Mouse (Mus musculus) liver, embryonic 11.5 days (tissue): ENCODE data around the gene Cyb5r2. TPM values are rescaled to one million over a fixed set of nuclear protein-coding genes. Genes with fewer than 3 reads are reported as not detected.

Experiments used
- ATAC-seq: fragments of 200-750 bp; cut with Nextera tagmentation; replicated peaks from 2 replicates; pipeline ENCODE4 v1.8.0; 2017; ENCODE audit warnings: moderate number of reproducible peaks, mild to moderate bottlenecking, moderate TSS enrichment, moderate library complexity; ENCODE audit not compliant: low FRiP score
- DNase-seq: peaks from one replicate; pipeline ENCODE4 v3.0.0-alpha.2; 2017; ENCODE audit warnings: low spot score
- H3K27ac ChIP-seq: fragments of 300-500 bp; sonication (generic); 2 replicates; pipeline ENCODE4 v1.5.1; 2014; ENCODE audit warnings: mild to moderate bottlenecking, low read depth, low read length, control low read depth
- H3K27me3 ChIP-seq: fragments of 300-500 bp; sonication (generic); replicated peaks from 2 replicates; pipeline ENCODE4 v1.6.1; 2014; ENCODE audit warnings: low read length, mixed read lengths; ENCODE audit not compliant: control insufficient read depth, insufficient read depth
- H3K36me3 ChIP-seq: fragments of 300-500 bp; sonication (generic); 2 replicates; pipeline ENCODE4 v1.6.1; 2014; ENCODE audit warnings: mild to moderate bottlenecking, low read length, moderate library complexity, mixed read lengths; ENCODE audit not compliant: control insufficient read depth, insufficient read depth
- H3K4me1 ChIP-seq: fragments of 300-500 bp; sonication (generic); replicated peaks from 2 replicates; pipeline ENCODE4 v1.6.1; 2014; ENCODE audit warnings: low read length, mixed read lengths; ENCODE audit not compliant: control insufficient read depth, insufficient read depth
- H3K4me2 ChIP-seq: fragments of 300-500 bp; sonication (generic); 2 replicates; pipeline ENCODE4 v1.6.1; 2014; ENCODE audit warnings: mild to moderate bottlenecking, control low read depth, moderate library complexity
- H3K4me3 ChIP-seq: fragments of 300-500 bp; sonication (generic); 2 replicates; pipeline ENCODE4 v1.5.1; 2014; ENCODE audit warnings: low read depth, low read length, control low read depth
- H3K9ac ChIP-seq: fragments of 300-500 bp; sonication (generic); 2 replicates; pipeline ENCODE4 v1.6.1; 2014; ENCODE audit warnings: low read depth, low read length, control low read depth
- H3K9me3 ChIP-seq: fragments of 300-500 bp; sonication (generic); 2 replicates; pipeline ENCODE4 v1.6.1; 2016; ENCODE audit warnings: low read length, inconsistent platforms, mixed read lengths; ENCODE audit not compliant: control insufficient read depth
- WGBS: fragments of 180-500 bp; shearing (Covaris S2); extraction: QIAGEN DNeasy Blood & Tissue Kit; methylation state at CpG from one replicate; pipeline ENCODE4 v1.1.7; 2014; 5-methylcytosine and 5-hydroxymethylcytosine counted together
- polyA plus RNA-seq: library from polyadenylated mRNA; unstranded; fragments of >200 nt; fragmentation: Nextera tagmentation; extraction: Ambion mirVana; gene quantifications from 2 replicates; pipeline ENCODE4 v1.2.1, GENCODE M21; 2014

Cyb5r2 gene
- polyA plus RNA-seq: 0.25 TPM in 1 of 2 replicates, not detected in the other

- 11% methylated on average over 23 of the region's 23 CpGs for WGBS
- Histone ChIP-seq H3K36me3 (no peaks in the 10 kb centered on the region), H3K4me1 (no peaks in the 10 kb centered on the region), H3K9me3 (no peaks in the 10 kb centered on the region), H3K27me3 (no peaks in the 10 kb centered on the region), H3K4me3 (no peak within 1 kb of the TSS), H3K27ac (no peak within 1 kb of the TSS), H3K9ac (no peak within 1 kb of the TSS), H3K4me2 (peak within 1 kb of the TSS; percentile 54)
- DNase-seq (peak; percentile 38), ATAC-seq (peak; percentile 59)
These were observed at the start of gene Cyb5r2 for GRCm38 (mm10) chr7:107757308-107758151. TSS of gene Cyb5r2 (minus strand) at chr7:107758032.

DNA sequence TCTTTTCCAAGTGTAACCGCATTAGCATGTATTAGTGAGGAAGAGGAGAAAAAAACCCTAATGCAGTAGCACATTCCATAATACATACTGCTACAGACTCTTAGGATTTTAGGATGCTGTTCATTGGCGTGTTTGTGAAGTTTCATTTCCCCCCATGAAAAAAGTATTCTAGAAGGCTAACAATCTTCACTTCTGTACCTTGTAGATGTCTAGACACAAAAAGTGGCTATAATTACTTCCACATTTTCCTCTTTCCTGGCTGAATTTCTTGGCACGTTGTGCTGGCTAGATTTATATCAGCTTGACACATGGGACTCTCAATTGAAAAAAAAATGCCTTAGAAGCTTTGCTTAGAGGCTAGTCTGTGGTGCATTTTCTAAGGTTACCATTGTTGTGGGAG, 44.3 kb upstream of the Cyb5r2 start:
- H3K27ac ChIP-seq: no peak overlapping the region
- H3K27me3 ChIP-seq: no peaks in the 10 kb centered on the region
- 78% methylated on average over 3 of the region's 3 CpGs for WGBS
- H3K9ac ChIP-seq: no peak overlapping the region
- H3K9me3 ChIP-seq: no peaks in the 10 kb centered on the region
- no peak overlapping the region for H3K4me3 ChIP-seq
- DNase-seq (no peak), ATAC-seq (no peak)
- no peak overlapping the region for H3K4me2 ChIP-seq
- no peaks in the 10 kb centered on the region for H3K4me1 ChIP-seq
- no peaks in the 10 kb centered on the region for H3K36me3 ChIP-seq

- Histone ChIP-seq H3K4me3 (no peak within 1 kb of the TSS), H3K9me3 (no peaks in the 10 kb centered on the region), H3K27me3 (no peaks in the 10 kb centered on the region), H3K36me3 (no peaks in the 10 kb centered on the region), H3K27ac (no peak within 1 kb of the TSS), H3K4me2 (no peak within 1 kb of the TSS), H3K9ac (no peak within 1 kb of the TSS), H3K4me1 (no peaks in the 10 kb centered on the region)
- 83% methylated on average over 2 of the region's 2 CpGs for WGBS
- no peak for ATAC-seq
- no peak for DNase-seq
These were observed 43.3 kb upstream of the Cyb5r2 start, which contains the start of gene Ovch2 for GRCm38 (mm10) chr7:107801108-107801507. TSS of gene Ovch2 (minus strand) at chr7:107801208.

GRCm38 (mm10) chr7:107796500-107796899, 38.7 kb upstream of the Cyb5r2 start:
- WGBS: 73% methylated on average over 2 of the region's 2 CpGs
- no peak overlapping the region for H3K4me3 ChIP-seq
- no peak for ATAC-seq
- H3K36me3 ChIP-seq: no peaks in the 10 kb centered on the region
- no peak overlapping the region for H3K4me2 ChIP-seq
- H3K4me1 ChIP-seq: no peaks in the 10 kb centered on the region
- no peak for DNase-seq
- no peak overlapping the region for H3K9ac ChIP-seq
- no peak overlapping the region for H3K27ac ChIP-seq
- H3K9me3 ChIP-seq: no peaks in the 10 kb centered on the region
- H3K27me3 ChIP-seq: no peaks in the 10 kb centered on the region

- DNase-seq: no peak
- Histone ChIP-seq H3K4me2 (no peak overlapping the region), H3K27me3 (no peaks in the 10 kb centered on the region), H3K36me3 (no peaks in the 10 kb centered on the region), H3K4me1 (no peaks in the 10 kb centered on the region), H3K9ac (no peak overlapping the region), H3K27ac (no peak overlapping the region), H3K4me3 (no peak overlapping the region), H3K9me3 (no peaks in the 10 kb centered on the region)
- ATAC-seq: no peak
- WGBS: 53% methylated on average over 3 of the region's 3 CpGs
These were observed 30.3 kb upstream of the Cyb5r2 start for GRCm38 (mm10) chr7:107787977-107788620.

- WGBS: 41% methylated on average over 4 of the region's 4 CpGs
- Histone ChIP-seq H3K4me3 (no peak overlapping the region), H3K27me3 (no peaks in the 10 kb centered on the region), H3K27ac (no peak overlapping the region), H3K9ac (no peak overlapping the region), H3K36me3 (no peaks in the 10 kb centered on the region), H3K4me1 (no peaks in the 10 kb centered on the region), H3K4me2 (no peak overlapping the region), H3K9me3 (no peaks in the 10 kb centered on the region)
- no peak for ATAC-seq
- DNase-seq: no peak
These were observed 21.8 kb upstream of the Cyb5r2 start for GRCm38 (mm10) chr7:107779611-107780010.

DNA sequence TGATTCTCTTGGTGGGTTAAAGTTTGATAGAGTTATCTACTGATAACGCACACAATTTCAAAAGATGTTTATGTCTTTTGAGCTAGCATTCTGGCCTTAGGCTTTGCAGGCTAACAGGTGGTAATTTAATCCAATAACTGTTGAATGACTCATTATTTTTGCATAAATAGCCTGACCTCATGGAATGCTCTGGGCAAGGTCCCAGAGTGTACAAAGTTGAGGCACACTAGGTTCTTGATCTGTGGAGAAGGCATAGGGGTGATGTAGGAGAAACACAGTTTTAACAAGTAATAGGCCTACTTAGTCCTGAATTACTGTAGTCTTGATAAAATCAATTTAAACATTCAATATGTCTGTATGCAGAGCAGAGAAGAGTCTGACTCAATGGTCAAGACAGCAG, 20.4 kb upstream of the Cyb5r2 start:
- Histone ChIP-seq H3K9me3 (no peaks in the 10 kb centered on the region), H3K4me1 (no peaks in the 10 kb centered on the region), H3K4me3 (no peak overlapping the region), H3K9ac (no peak overlapping the region), H3K27ac (no peak overlapping the region), H3K4me2 (no peak overlapping the region), H3K27me3 (no peaks in the 10 kb centered on the region), H3K36me3 (no peaks in the 10 kb centered on the region)
- WGBS: 68% methylated on average over 1 of the region's 1 CpGs
- DNase-seq (no peak), ATAC-seq (no peak)

- no peaks in the 10 kb centered on the region for H3K9me3 ChIP-seq
- H3K4me1 ChIP-seq: no peaks in the 10 kb centered on the region
- DNase-seq: no peak
- 69% methylated on average over 6 of the region's 6 CpGs for WGBS
- H3K27me3 ChIP-seq: no peaks in the 10 kb centered on the region
- no peak overlapping the region for H3K9ac ChIP-seq
- no peak overlapping the region for H3K4me2 ChIP-seq
- H3K4me3 ChIP-seq: no peak overlapping the region
- ATAC-seq: no peak
- H3K36me3 ChIP-seq: no peaks in the 10 kb centered on the region
- no peak overlapping the region for H3K27ac ChIP-seq
These were observed 13.0 kb upstream of the Cyb5r2 start for GRCm38 (mm10) chr7:107770812-107771211.
